Mouse (Mus musculus) midbrain, embryonic 16.5 days (tissue): ENCODE measurements around the gene Rpa1. TPM values are rescaled to one million over a fixed set of nuclear protein-coding genes. Genes with fewer than 3 reads are reported as not detected.

Source experiments
- ATAC-seq: fragments of 200-750 bp; cut with Nextera tagmentation; 2 replicates; pipeline ENCODE4 v1.8.0; 2017; ENCODE audit warnings: moderate TSS enrichment
- H3K27ac ChIP-seq: fragments of 300-500 bp; sonication (generic); 2 replicates; pipeline ENCODE4 v1.5.1; 2014; ENCODE audit warnings: mild to moderate bottlenecking, low read length, mixed read lengths
- H3K27me3 ChIP-seq: fragments of 300-500 bp; sonication (generic); 2 replicates; pipeline ENCODE4 v1.6.1; 2014; ENCODE audit warnings: low read depth, low read length, mixed read lengths; ENCODE audit not compliant: control insufficient read depth, insufficient read depth
- H3K36me3 ChIP-seq: fragments of 300-500 bp; sonication (generic); 2 replicates; pipeline ENCODE4 v1.6.1; 2014; ENCODE audit warnings: mild to moderate bottlenecking, low read length, moderate library complexity, mixed read lengths; ENCODE audit not compliant: control insufficient read depth, insufficient read depth
- H3K4me1 ChIP-seq: fragments of 300-500 bp; sonication (generic); 2 replicates; pipeline ENCODE4 v1.6.1; 2014; ENCODE audit warnings: mild to moderate bottlenecking, low read length, mixed read lengths; ENCODE audit not compliant: control insufficient read depth, insufficient read depth
- H3K4me2 ChIP-seq: fragments of 300-500 bp; sonication (generic); 2 replicates; pipeline ENCODE4 v1.6.1; 2014; ENCODE audit warnings: mild to moderate bottlenecking, low read length, mixed read lengths
- H3K4me3 ChIP-seq: fragments of 300-500 bp; sonication (generic); 2 replicates; pipeline ENCODE4 v1.5.1; 2014; ENCODE audit warnings: low read depth, mild to moderate bottlenecking, low read length, moderate library complexity, mixed read lengths
- H3K9ac ChIP-seq: fragments of 300-500 bp; sonication (generic); 2 replicates; pipeline ENCODE4 v1.6.1; 2014; ENCODE audit warnings: low read depth, low read length, mixed read lengths
- H3K9me3 ChIP-seq: fragments of 300-500 bp; sonication (generic); replicated peaks from 2 replicates; pipeline ENCODE4 v1.6.1; 2014; ENCODE audit warnings: mild to moderate bottlenecking, low read length, mixed read lengths; ENCODE audit not compliant: control insufficient read depth, poor library complexity, severe bottlenecking
- WGBS: fragments of 180-500 bp; shearing (Covaris S2); extraction: QIAGEN DNeasy Blood & Tissue Kit; methylation state at CpG from one replicate; pipeline ENCODE4 v1.1.7; 2014; 5-methylcytosine and 5-hydroxymethylcytosine counted together
- polyA plus RNA-seq: library from polyadenylated mRNA; unstranded; fragments of >200 nt; fragmentation: Nextera tagmentation; extraction: Ambion mirVana; gene quantifications from 2 replicates; pipeline ENCODE4 v1.2.1, GENCODE M21; 2015

Gene Rpa1
- polyA plus RNA-seq, 1 experiment from 2014 or later: 50.7 TPM

DNA sequence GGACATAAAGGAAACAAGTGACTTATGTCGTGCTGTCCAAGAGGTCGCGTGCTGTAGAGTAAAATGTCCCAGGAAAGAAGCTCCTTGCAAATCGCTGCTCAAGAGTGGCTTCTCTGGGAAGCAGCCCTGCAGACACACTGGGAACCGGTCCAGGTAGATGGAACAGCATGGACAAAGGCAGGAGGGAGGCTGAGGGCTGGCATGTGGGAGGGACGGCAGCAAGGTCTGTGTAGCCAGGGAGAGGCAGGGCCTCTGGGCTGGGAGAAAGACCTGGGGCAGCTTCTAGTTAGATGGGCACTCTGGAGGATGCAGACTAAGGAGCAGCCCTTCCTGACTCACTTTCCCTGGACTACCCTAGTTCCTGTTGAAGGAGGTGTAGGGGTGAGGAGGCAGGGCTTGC, 88.7 kb downstream of the Rpa1 start:
- no peak for ATAC-seq
- Histone ChIP-seq H3K9me3 (no peaks in the 10 kb centered on the region), H3K27ac (no peak overlapping the region), H3K36me3 (no peaks in the 10 kb centered on the region), H3K4me3 (no peak overlapping the region), H3K9ac (no peak overlapping the region), H3K27me3 (no peaks in the 10 kb centered on the region), H3K4me1 (peaks cover 20% of the 10 kb centered on the region), H3K4me2 (no peak overlapping the region)
- 72% methylated on average over 6 of the region's 6 CpGs for WGBS

DNA sequence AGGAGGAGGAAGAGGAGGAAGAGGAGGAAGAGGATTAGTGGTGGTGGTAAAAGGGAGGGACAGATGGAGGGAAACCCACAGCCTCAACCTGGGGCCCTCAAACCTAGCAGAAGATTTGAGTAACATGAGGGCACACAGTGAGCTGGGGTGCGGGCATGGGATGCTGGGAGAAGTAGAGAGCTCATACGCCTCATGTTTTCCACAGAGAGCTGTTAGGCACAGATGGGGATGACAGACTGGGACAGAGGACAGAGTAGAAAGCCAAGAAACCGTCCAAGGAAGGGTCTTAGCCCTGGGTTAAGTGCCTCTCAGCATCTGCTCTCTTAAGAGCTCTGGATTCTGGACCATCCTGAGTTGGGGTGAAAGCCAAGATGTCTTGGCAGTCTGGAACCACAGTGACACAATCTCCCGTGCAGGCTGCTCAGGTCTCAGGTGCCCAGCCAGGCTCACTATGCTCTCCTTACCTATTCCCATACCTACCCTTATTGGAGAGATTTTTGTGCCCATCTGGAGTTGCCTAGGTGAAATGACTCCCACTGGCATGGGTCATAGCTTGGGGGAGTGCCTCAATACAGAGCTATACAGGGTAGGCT, 91.0 kb downstream of the Rpa1 start:
- H3K4me3 ChIP-seq: no peak overlapping the region
- no peak overlapping the region for H3K9ac ChIP-seq
- ATAC-seq: no peak
- no peaks in the 10 kb centered on the region for H3K9me3 ChIP-seq
- no peak overlapping the region for H3K4me2 ChIP-seq
- no peaks in the 10 kb centered on the region for H3K27me3 ChIP-seq
- H3K36me3 ChIP-seq: no peaks in the 10 kb centered on the region
- no peak overlapping the region for H3K27ac ChIP-seq
- peaks cover 9% of the 10 kb centered on the region for H3K4me1 ChIP-seq
- WGBS: 81% methylated on average over 4 of the region's 4 CpGs

- no peak overlapping the region for H3K27ac ChIP-seq
- WGBS: 82% methylated on average over 5 of the region's 5 CpGs
- H3K36me3 ChIP-seq: no peaks in the 10 kb centered on the region
- H3K4me2 ChIP-seq: no peak overlapping the region
- H3K9me3 ChIP-seq: no peaks in the 10 kb centered on the region
- ATAC-seq: no peak
- H3K4me3 ChIP-seq: no peak overlapping the region
- no peaks in the 10 kb centered on the region for H3K27me3 ChIP-seq
- no peaks in the 10 kb centered on the region for H3K4me1 ChIP-seq
- H3K9ac ChIP-seq: no peak overlapping the region
Observed at GRCm38 (mm10) chr11:75255330-75255729, 92.8 kb downstream of the Rpa1 start.

- no peak for ATAC-seq
- 70% methylated on average over 13 of the region's 13 CpGs for WGBS
- no peaks in the 10 kb centered on the region for H3K36me3 ChIP-seq
- H3K27me3 ChIP-seq: no peaks in the 10 kb centered on the region
- H3K4me2 ChIP-seq: no peak overlapping the region
- H3K4me1 ChIP-seq: peaks cover under 1% of the 10 kb centered on the region; the same call in 1 of the 2 replicates
- H3K9ac ChIP-seq: no peak overlapping the region
- H3K9me3 ChIP-seq: no peaks in the 10 kb centered on the region
- H3K4me3 ChIP-seq: no peak overlapping the region
- no peak overlapping the region for H3K27ac ChIP-seq
Observed at GRCm38 (mm10) chr11:75254252-75254912, 93.7 kb downstream of the Rpa1 start.

DNA sequence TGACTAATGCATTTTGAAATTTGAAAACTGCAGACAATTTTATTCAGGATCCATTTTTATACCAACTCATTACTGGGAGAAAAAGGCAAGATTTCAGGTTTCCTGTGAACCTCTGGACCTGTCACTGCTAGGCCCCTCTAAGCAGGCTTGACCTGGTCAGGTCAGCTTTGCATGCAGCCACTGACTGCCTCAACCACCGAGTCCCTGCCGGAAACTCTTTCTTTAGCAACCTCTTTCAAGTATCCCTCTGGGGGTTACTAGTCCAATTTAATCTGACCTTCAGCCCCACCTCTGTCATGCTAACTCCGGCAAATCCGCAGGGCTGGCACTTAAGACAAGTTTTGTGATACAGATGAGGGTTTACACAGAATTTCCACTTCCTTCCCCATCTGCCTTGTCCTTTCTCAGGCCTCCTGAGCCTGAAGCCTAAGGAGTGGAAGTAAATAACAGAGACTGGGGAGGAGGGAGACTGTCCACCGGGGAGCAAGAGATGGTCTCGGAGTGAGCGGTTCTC, 96.5 kb downstream of the Rpa1 start:
- H3K27ac ChIP-seq: no peak overlapping the region

DNA sequence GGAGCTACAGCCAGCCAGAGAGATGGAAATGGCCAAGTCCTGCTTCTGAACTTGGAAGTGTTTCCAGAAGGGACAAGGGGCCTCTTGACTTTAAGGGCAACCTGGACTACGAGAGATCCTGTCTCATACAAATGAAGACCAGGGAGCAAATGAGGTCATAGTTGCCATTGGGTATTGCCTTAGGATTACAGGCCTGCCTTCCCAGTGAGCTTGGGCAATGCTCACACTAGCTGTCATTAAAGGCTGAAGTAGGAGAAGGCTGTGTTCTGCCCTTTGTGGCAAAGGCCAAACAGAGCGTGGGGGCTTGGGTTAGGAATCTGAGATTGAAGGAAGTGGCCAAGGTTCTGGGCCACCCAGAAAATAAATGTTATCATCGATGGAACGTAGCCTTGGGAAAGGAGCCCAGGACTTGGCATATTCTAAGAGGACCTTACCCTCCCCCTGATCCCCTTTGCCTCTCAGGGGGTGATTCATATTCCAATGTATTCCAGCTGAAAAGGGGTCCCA, 97.1 kb downstream of the Rpa1 start:
- H3K9ac ChIP-seq: no peak overlapping the region

More for the DNA sequence above, 96.5 kb downstream of the Rpa1 start:
- Histone ChIP-seq H3K4me3 (no peak overlapping the region), H3K4me2 (no peak overlapping the region), H3K27me3 (no peaks in the 10 kb centered on the region), H3K36me3 (no peaks in the 10 kb centered on the region), H3K4me1 (peaks cover 10% of the 10 kb centered on the region), H3K9ac (no peak overlapping the region), H3K9me3 (no peaks in the 10 kb centered on the region)
- 39% methylated on average over 7 of the region's 7 CpGs for WGBS
- no peak for ATAC-seq

GRCm38 (mm10) chr11:75249588-75249987, 98.5 kb downstream of the Rpa1 start:
- no peaks in the 10 kb centered on the region for H3K36me3 ChIP-seq
- H3K4me3 ChIP-seq: no peak overlapping the region
- H3K9ac ChIP-seq: peak overlapping the region; percentile 10; the same call in 1 of the 2 replicates
- WGBS: 70% methylated on average over 9 of the region's 9 CpGs
- H3K4me2 ChIP-seq: no peak overlapping the region
- H3K27me3 ChIP-seq: no peaks in the 10 kb centered on the region
- H3K27ac ChIP-seq: no peak overlapping the region
- peaks cover 27% of the 10 kb centered on the region for H3K4me1 ChIP-seq
- ATAC-seq: no peak
- no peaks in the 10 kb centered on the region for H3K9me3 ChIP-seq

More for the DNA sequence above, 97.1 kb downstream of the Rpa1 start:
- Histone ChIP-seq H3K4me1 (peaks cover 12% of the 10 kb centered on the region), H3K4me3 (no peak overlapping the region), H3K4me2 (no peak overlapping the region), H3K27ac (no peak overlapping the region), H3K36me3 (no peaks in the 10 kb centered on the region), H3K9me3 (no peaks in the 10 kb centered on the region), H3K27me3 (no peaks in the 10 kb centered on the region)
- ATAC-seq: no peak
- WGBS: 78% methylated on average over 4 of the region's 4 CpGs
